In the genomic region with DNA sequence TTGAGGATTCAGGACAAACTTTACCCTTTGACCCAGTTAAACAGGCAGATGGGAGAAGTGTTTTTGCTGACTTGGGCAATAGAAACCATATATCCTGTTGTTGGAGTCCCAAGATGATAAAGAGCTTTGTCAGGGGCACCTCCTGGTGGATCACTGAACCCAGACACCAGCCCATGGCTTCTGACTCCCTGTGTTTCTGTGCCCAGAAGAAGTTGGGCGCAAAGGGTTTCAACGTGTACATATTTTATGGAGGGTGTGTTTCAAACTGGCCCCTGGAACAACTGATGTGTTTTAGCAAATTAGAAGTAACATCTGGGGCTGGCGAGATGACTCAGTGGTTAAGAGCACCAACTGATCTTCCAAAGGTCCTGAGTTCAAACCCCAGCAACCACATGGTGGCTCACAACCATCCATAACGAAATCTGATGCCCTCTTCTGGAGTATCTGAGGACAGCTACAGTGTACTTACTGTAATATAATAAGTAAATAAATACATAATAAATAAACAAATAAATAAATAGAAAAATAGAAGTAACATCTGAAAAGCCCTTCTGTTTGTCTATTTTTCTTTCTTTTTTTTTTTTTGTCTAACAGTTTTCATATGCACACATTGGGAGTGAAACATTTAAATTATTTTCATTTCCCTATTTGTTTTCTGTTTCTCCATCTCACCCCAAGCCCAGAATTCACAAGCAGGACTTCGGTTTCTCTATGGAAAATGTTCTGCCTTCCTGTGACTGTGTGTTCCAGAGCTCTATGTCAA, we compare ENCODE assay signal across 21 mouse cellular contexts. TPM values are rescaled to one million over a fixed set of nuclear protein-coding genes. Genes with fewer than 3 reads are reported as not detected.
DNase-seq lines count a peak whose midpoint lies in the region; ATAC-seq and TF ChIP-seq lines count a peak whose summit lies in the region.
"Had no signal": no experiment of that assay in that cellular context is flagged by ENCODE, and none has a peak within 500 bp of the region (broad histone marks: within the 10 kb centered on the region; RNA-seq: fewer than 3 reads in every experiment).

No protein-coding gene starts in this region.

- peak overlapping the region; percentile 69; the same call in 1 of the 2 replicates for H3K4me2 ChIP-seq in midbrain, embryonic 12.5 days (replicated peaks)
- no peak overlapping the region for H3K4me2 ChIP-seq in midbrain, embryonic 16.5 days (ENCODE audit: low read length)

- H3K36me3 ChIP-seq in heart, embryonic 10.5 days, result no peaks in the 10 kb centered on the region
- H3K36me3 ChIP-seq in heart, adult 2 months (ENCODE audit: control insufficient read depth, insufficient read depth, low read length), result no peaks in the 10 kb centered on the region
- no peaks in the 10 kb centered on the region for H3K36me3 ChIP-seq in midbrain, embryonic 12.5 days
- H3K36me3 ChIP-seq in midbrain, embryonic 16.5 days (ENCODE audit: control insufficient read depth, insufficient read depth, low read length), result no peaks in the 10 kb centered on the region
- H3K36me3 ChIP-seq: embryonic facial prominence, embryonic 13.5 days; forebrain, embryonic 15.5 days; liver, embryonic 13.5 days; stomach, embryonic 15.5 days had no signal

- H3K9ac ChIP-seq in heart, adult 2 months (ENCODE audit: low read depth, low read length), result no peak overlapping the region
- no peak overlapping the region for H3K9ac ChIP-seq in midbrain, embryonic 12.5 days (replicated peaks)
- H3K9ac ChIP-seq in midbrain, embryonic 16.5 days (ENCODE audit: low read depth, low read length), result no peak overlapping the region
- H3K9ac ChIP-seq: stomach, embryonic 15.5 days had no signal

- no peaks in the 10 kb centered on the region for H3K79me2 ChIP-seq in heart, adult 2 months (replicated peaks; ENCODE audit: control insufficient read depth, insufficient read depth, low read length)

- H3K4me1 ChIP-seq in heart, embryonic 10.5 days, result peaks cover 15% of the 10 kb centered on the region
- H3K4me1 ChIP-seq in heart, adult 2 months (ENCODE audit: control insufficient read depth, insufficient read depth, low read length), result peaks cover 4% of the 10 kb centered on the region; the same call in 1 of the 2 replicates
- peaks cover 44% of the 10 kb centered on the region for H3K4me1 ChIP-seq in midbrain, embryonic 12.5 days
- peaks cover 17% of the 10 kb centered on the region for H3K4me1 ChIP-seq in midbrain, embryonic 16.5 days (ENCODE audit: control insufficient read depth, insufficient read depth, low read length)
- peaks cover 30% of the 10 kb centered on the region for H3K4me1 ChIP-seq in bone marrow macrophage, adult 2 months (ENCODE audit: control insufficient read depth, insufficient read depth, low read length)

- no peak for TF ChIP-seq POLR2A in heart, adult 2 months (IDR thresholded peaks at IDR 0.05; ENCODE audit: insufficient read depth, low read depth, low read length)
- TF ChIP-seq POLR2A in bone marrow macrophage, adult 2 months (IDR thresholded peaks at IDR 0.05; ENCODE audit: borderline replicate concordance, low read depth, low read length), result no peak

- 68% methylated on average over 5 of the region's 5 CpGs for WGBS in heart, embryonic 10.5 days
- 71% methylated on average over 5 of the region's 5 CpGs for WGBS in heart, adult 2 months
- 75% methylated on average over 5 of the region's 5 CpGs for WGBS in midbrain, embryonic 12.5 days
- 81% methylated on average over 5 of the region's 5 CpGs for WGBS in midbrain, embryonic 16.5 days

- intact Hi-C loops in heart, adult 2 months (cut with DNase I), result loop anchor here (2.0 to 5.0 kb wide), 6 partner anchors 103 to 425 kb away; no protein-coding TSS in a partner anchor

- H3K27ac ChIP-seq in heart, embryonic 10.5 days, result no peak overlapping the region
- H3K27ac ChIP-seq in heart, adult 2 months, result no peak overlapping the region
- H3K27ac ChIP-seq in midbrain, embryonic 12.5 days (replicated peaks), result no peak overlapping the region
- no peak overlapping the region for H3K27ac ChIP-seq in midbrain, embryonic 16.5 days (ENCODE audit: low read length)
- peak overlapping the region; percentile 82 for H3K27ac ChIP-seq in bone marrow macrophage, adult 2 months (ENCODE audit: insufficient read depth, low read depth, low read length)
- H3K27ac ChIP-seq: embryonic facial prominence, embryonic 13.5 days; forebrain, embryonic 15.5 days; liver, embryonic 13.5 days; stomach, embryonic 15.5 days had no signal

- TF ChIP-seq CTCF in heart, adult 2 months (IDR thresholded peaks at IDR 0.05), result no peak
- no peak for TF ChIP-seq CTCF in bone marrow macrophage, adult 2 months (IDR thresholded peaks at IDR 0.05; ENCODE audit: low read depth, low read length)

- peak overlapping the region; percentile 2; the same call in 1 of the 2 replicates for H3K4me3 ChIP-seq in heart, embryonic 10.5 days
- no peak overlapping the region for H3K4me3 ChIP-seq in heart, adult 2 months
- no peak overlapping the region for H3K4me3 ChIP-seq in midbrain, embryonic 12.5 days
- no peak overlapping the region for H3K4me3 ChIP-seq in midbrain, embryonic 16.5 days (ENCODE audit: low read depth, low read length)
- H3K4me3 ChIP-seq in bone marrow macrophage, adult 2 months (ENCODE audit: insufficient read depth, low read length), result no peak overlapping the region

- peaks cover 6% of the 10 kb centered on the region for H3K27me3 ChIP-seq in heart, embryonic 10.5 days (ENCODE audit: insufficient read depth, poor library complexity, severe bottlenecking)
- H3K27me3 ChIP-seq in heart, adult 2 months (ENCODE audit: control insufficient read depth, insufficient read depth, low read length), result no peaks in the 10 kb centered on the region
- peaks cover 47% of the 10 kb centered on the region for H3K27me3 ChIP-seq in midbrain, embryonic 12.5 days
- peaks cover 22% of the 10 kb centered on the region for H3K27me3 ChIP-seq in midbrain, embryonic 16.5 days (ENCODE audit: control insufficient read depth, insufficient read depth, low read depth, low read length)
- H3K27me3 ChIP-seq: Patski; stomach, embryonic 15.5 days had no signal

- ATAC-seq in midbrain, embryonic 12.5 days (ENCODE audit: low FRiP score, low read depth), result no peak
- no peak for ATAC-seq in midbrain, embryonic 16.5 days
- ATAC-seq: Patski had no signal

- no peak for TF ChIP-seq EP300 in heart, adult 2 months (IDR thresholded peaks at IDR 0.05; ENCODE audit: insufficient read depth, low read depth, low read length)

- H3K9me3 ChIP-seq in heart, embryonic 10.5 days, result no peaks in the 10 kb centered on the region
- no peaks in the 10 kb centered on the region for H3K9me3 ChIP-seq in midbrain, embryonic 12.5 days
- no peaks in the 10 kb centered on the region for H3K9me3 ChIP-seq in midbrain, embryonic 16.5 days (replicated peaks; ENCODE audit: control insufficient read depth, low read length, poor library complexity, severe bottlenecking)
- H3K9me3 ChIP-seq: embryonic facial prominence, embryonic 13.5 days; forebrain, embryonic 15.5 days; liver, embryonic 13.5 days; stomach, embryonic 15.5 days had no signal

- DNase-seq in heart, embryonic 10.5 days (ENCODE audit: low spot score), result no peak
- DNase-seq in heart, adult 2 months, result no peak
- peak; percentile 16 for DNase-seq in naive thymus-derived CD4-positive, alpha-beta T cell, adult 2 months (ENCODE audit: low read depth)
- no peak for DNase-seq in retina, postnatal 1 day
- no peak for DNase-seq in spleen, postnatal 36 days (ENCODE audit: low spot score in 2 of 2)
- DNase-seq: adrenal gland, postnatal 10 days; B cell, adult 2 months; cerebellum, adult 9-11 months; gastrocnemius, postnatal 25 days; kidney, adult 11 months; left cerebral cortex, postnatal 4 days; liver, embryonic 13.5 days; lung, postnatal 14 days; right cerebral cortex, postnatal 25 days had no signal

RNA-seq across cellular contexts. Expression of a gene that starts 1.2 kb away (rescaled TPM):
- polyA plus RNA-seq in heart, embryonic 10.5 days (2016; fragmentation: Nextera tagmentation; extraction: Ambion mirVana), result 3.8 and 4.3 TPM in 2 replicates
- total RNA-seq in heart, adult 2 months (2021), result under 1 TPM; 0.36 to 0.86 TPM
- polyA plus RNA-seq in heart, adult 2 months (2012; rRNA removed), result 0.82 and 1.1 TPM in 2 replicates
- 11.1 and 13.2 TPM in 2 replicates for polyA plus RNA-seq in midbrain, embryonic 12.5 days (2016; fragmentation: Nextera tagmentation; extraction: Ambion mirVana)
- 16.1 and 17.9 TPM in 2 replicates for polyA plus RNA-seq in midbrain, embryonic 16.5 days (2015; fragmentation: Nextera tagmentation; extraction: Ambion mirVana)
- 5.4 and 5.7 TPM in 2 replicates for polyA plus RNA-seq in bone marrow macrophage, adult 2 months (2012; ENCODE audit: insufficient read depth, insufficient read length, missing spikeins)
- total RNA-seq: gastrocnemius, postnatal 25 days had no signal

RNA-seq across cellular contexts. Expression of a gene that starts 8.1 kb away (rescaled TPM):
- 4.6 and 6.1 TPM in 2 replicates for polyA plus RNA-seq in heart, embryonic 10.5 days (2016; fragmentation: Nextera tagmentation; extraction: Ambion mirVana)
- 10 to 100 TPM in 1 of 2 experiments, 1 to 10 TPM in 1; 9.1 to 10.3 TPM for total RNA-seq in heart, adult 2 months (2021)
- polyA plus RNA-seq in heart, adult 2 months (2012; rRNA removed), result 4.8 and 8.2 TPM in 2 replicates
- 3.9 and 5.1 TPM in 2 replicates for polyA plus RNA-seq in midbrain, embryonic 12.5 days (2016; fragmentation: Nextera tagmentation; extraction: Ambion mirVana)
- polyA plus RNA-seq in midbrain, embryonic 16.5 days (2015; fragmentation: Nextera tagmentation; extraction: Ambion mirVana), result 3.6 and 4.7 TPM in 2 replicates
- 10.9 and 12.7 TPM in 2 replicates for polyA plus RNA-seq in bone marrow macrophage, adult 2 months (2012; ENCODE audit: insufficient read depth, insufficient read length, missing spikeins)

RNA-seq across cellular contexts. Expression of a gene that starts 47.0 kb away (rescaled TPM):
- polyA plus RNA-seq in heart, embryonic 10.5 days (2016; fragmentation: Nextera tagmentation; extraction: Ambion mirVana), result 83.6 and 94.5 TPM in 2 replicates
- 10 to 100 TPM; 27.3 to 31.1 TPM for total RNA-seq in heart, adult 2 months (2021)
- 27.1 and 30.1 TPM in 2 replicates for polyA plus RNA-seq in heart, adult 2 months (2012; rRNA removed)
- 58.5 and 72.6 TPM in 2 replicates for polyA plus RNA-seq in midbrain, embryonic 12.5 days (2016; fragmentation: Nextera tagmentation; extraction: Ambion mirVana)
- polyA plus RNA-seq in midbrain, embryonic 16.5 days (2015; fragmentation: Nextera tagmentation; extraction: Ambion mirVana), result 84.2 and 90.0 TPM in 2 replicates
- 30.8 and 35.7 TPM in 2 replicates for polyA plus RNA-seq in bone marrow macrophage, adult 2 months (2012; ENCODE audit: insufficient read depth, insufficient read length, missing spikeins)

RNA-seq across cellular contexts. Expression of a gene that starts 47.2 kb away (rescaled TPM):
- polyA plus RNA-seq in heart, embryonic 10.5 days (2016; fragmentation: Nextera tagmentation; extraction: Ambion mirVana), result 3.9 and 4.1 TPM in 2 replicates
- 1 to 10 TPM; 5.1 to 5.2 TPM for total RNA-seq in heart, adult 2 months (2021)
- polyA plus RNA-seq in heart, adult 2 months (2012; rRNA removed), result 3.6 and 5.9 TPM in 2 replicates
- 7.5 and 8.4 TPM in 2 replicates for polyA plus RNA-seq in midbrain, embryonic 12.5 days (2016; fragmentation: Nextera tagmentation; extraction: Ambion mirVana)
- 7.9 and 8.4 TPM in 2 replicates for polyA plus RNA-seq in midbrain, embryonic 16.5 days (2015; fragmentation: Nextera tagmentation; extraction: Ambion mirVana)
- 6.6 and 6.8 TPM in 2 replicates for polyA plus RNA-seq in bone marrow macrophage, adult 2 months (2012; ENCODE audit: insufficient read depth, insufficient read length, missing spikeins)
